In the genomic region with DNA sequence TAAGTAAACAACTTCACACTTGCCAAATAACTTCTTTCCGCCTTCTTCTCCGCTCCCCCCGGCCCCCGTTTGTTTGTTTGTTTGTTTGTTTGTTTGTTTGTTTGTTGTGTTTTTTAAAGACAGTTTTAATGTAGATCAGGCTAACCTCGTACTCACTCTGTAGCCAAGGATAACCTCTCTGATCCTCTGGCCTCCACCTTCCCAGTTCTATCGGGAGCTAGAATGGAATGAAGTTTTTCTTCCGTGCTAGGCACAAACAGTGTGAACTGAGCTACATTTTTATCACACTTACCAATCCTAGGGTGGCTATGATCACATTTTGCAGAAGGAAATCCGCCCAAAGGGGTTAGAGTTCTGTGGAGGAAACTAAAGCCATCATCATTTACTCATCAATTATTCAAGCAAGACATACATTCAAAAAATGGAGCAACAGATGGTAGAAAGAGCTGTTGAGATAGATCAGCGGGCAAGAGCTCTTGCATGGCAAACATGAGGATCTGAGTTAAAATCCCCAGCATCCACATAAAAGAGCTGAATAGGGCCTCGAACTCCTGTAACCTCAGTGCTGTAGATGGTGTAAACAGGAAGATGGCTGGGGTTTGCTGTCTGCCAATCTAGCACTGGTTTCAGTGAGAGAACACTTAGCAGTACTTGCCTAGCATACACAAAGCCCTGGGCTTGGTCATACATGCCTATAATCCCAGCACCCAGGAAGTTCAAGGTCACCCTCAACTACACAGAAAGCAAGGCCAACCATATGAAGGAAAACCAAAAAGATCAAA, we compare ENCODE assay signal across 9 mouse cellular contexts. TPM values are rescaled to one million over a fixed set of nuclear protein-coding genes. Genes with fewer than 3 reads are reported as not detected.
A peak's percentile ranks its signal among the peaks of the same experiment; 100 is the strongest.
DNase-seq lines count a peak whose midpoint lies in the region; ATAC-seq and TF ChIP-seq lines count a peak whose summit lies in the region.
"Had no signal": no experiment of that assay in that cellular context is flagged by ENCODE, and none has a peak within 500 bp of the region (broad histone marks: within the 10 kb centered on the region; RNA-seq: fewer than 3 reads in every experiment).

No protein-coding gene starts in this region.

- H3K4me3 ChIP-seq in ES-Bruce4 (ENCODE audit: low read depth, low read length) = peak overlapping the region; percentile 36; the same call in 1 of the 2 replicates
- H3K4me3 ChIP-seq in forebrain, embryonic 15.5 days = peak overlapping the region; percentile 51
- H3K4me3 ChIP-seq in liver, embryonic 15.5 days (replicated peaks) = peak overlapping the region; percentile 94

- no peaks in the 10 kb centered on the region for H3K4me1 ChIP-seq in ES-Bruce4 (ENCODE audit: control insufficient read depth, insufficient read depth, low read length)
- H3K4me1 ChIP-seq in forebrain, embryonic 15.5 days = peaks cover 7% of the 10 kb centered on the region; the same call in 1 of the 2 replicates
- H3K4me1 ChIP-seq in liver, embryonic 15.5 days (replicated peaks) = peaks cover 45% of the 10 kb centered on the region

- ATAC-seq in forebrain, embryonic 15.5 days (replicated peaks) = peak; percentile 29
- no peak for ATAC-seq in liver, embryonic 15.5 days (ENCODE audit: insufficient read depth)

- TF ChIP-seq POLR2A in ES-Bruce4 (IDR thresholded peaks at IDR 0.05; ENCODE audit: insufficient read depth, low read length) = no peak

- 47% methylated on average over 10 of the region's 10 CpGs for WGBS in forebrain, embryonic 15.5 days
- WGBS in liver, embryonic 15.5 days (ENCODE audit: insufficient replicate concordance) = 37% methylated on average over 10 of the region's 10 CpGs

- no peak overlapping the region for H3K27ac ChIP-seq in ES-Bruce4 (ENCODE audit: insufficient read depth, low read length)
- 0 out of 2 replicates have a peak overlapping the region, but pooled peaks have one; percentile 0 for H3K27ac ChIP-seq in forebrain, embryonic 15.5 days (replicated peaks)
- H3K27ac ChIP-seq in liver, embryonic 15.5 days (replicated peaks) = peak overlapping the region; percentile 71

- no peak for TF ChIP-seq EP300 in ES-Bruce4 (IDR thresholded peaks at IDR 0.05; ENCODE audit: insufficient read depth, low read depth, low read length)

- H3K9ac ChIP-seq in ES-Bruce4 (ENCODE audit: low read depth, poor library complexity, severe bottlenecking) = no peak overlapping the region
- peak overlapping the region; percentile 44; the same call in 1 of the 2 replicates for H3K9ac ChIP-seq in forebrain, embryonic 15.5 days (replicated peaks)
- H3K9ac ChIP-seq in liver, embryonic 15.5 days = 0 out of 2 replicates have a peak overlapping the region, but pooled peaks have one; percentile 11

- DNase-seq in heart, adult 11 months = peak; percentile 84
- DNase-seq in heart, postnatal 14 days = no peak
- DNase-seq in natural killer cell, adult 2 months (ENCODE audit: low spot score in 2 of 2) = no peak
- DNase-seq in embryo, embryonic 9.5 days (ENCODE audit: extremely low spot score) = no peak
- no peak for DNase-seq in T-cell, adult 2 months (ENCODE audit: low spot score)

- H3K36me3 ChIP-seq in ES-Bruce4 (ENCODE audit: control insufficient read depth, insufficient read depth, low read length, poor library complexity, severe bottlenecking) = no peaks in the 10 kb centered on the region
- no peaks in the 10 kb centered on the region for H3K36me3 ChIP-seq in forebrain, embryonic 15.5 days
- H3K36me3 ChIP-seq in liver, embryonic 15.5 days (replicated peaks) = peaks cover 25% of the 10 kb centered on the region

- no peaks in the 10 kb centered on the region for H3K27me3 ChIP-seq in ES-Bruce4 (ENCODE audit: control insufficient read depth, insufficient read depth, low read length, poor library complexity, severe bottlenecking)
- no peaks in the 10 kb centered on the region for H3K27me3 ChIP-seq in forebrain, embryonic 15.5 days
- no peaks in the 10 kb centered on the region for H3K27me3 ChIP-seq in liver, embryonic 15.5 days
- H3K27me3 ChIP-seq: CH12.LX had no signal

- intact Hi-C loops in heart, postnatal 14 days (cut with DNase I) = no loop called here

- no peak for TF ChIP-seq CTCF in ES-Bruce4 (IDR thresholded peaks at IDR 0.05; ENCODE audit: low read depth, low read length)

- peak overlapping the region; percentile 64 for H3K4me2 ChIP-seq in forebrain, embryonic 15.5 days (replicated peaks)
- H3K4me2 ChIP-seq in liver, embryonic 15.5 days = peak overlapping the region; percentile 47

- H3K9me3 ChIP-seq in ES-Bruce4 (replicated peaks; ENCODE audit: control insufficient read depth, insufficient read depth, low read length, poor library complexity, severe bottlenecking) = no peaks in the 10 kb centered on the region
- no peaks in the 10 kb centered on the region for H3K9me3 ChIP-seq in forebrain, embryonic 15.5 days
- H3K9me3 ChIP-seq in liver, embryonic 15.5 days (replicated peaks) = no peaks in the 10 kb centered on the region

RNA-seq across cellular contexts. Expression of a gene that starts 0.7 kb away (rescaled TPM):
- 100 to 1,000 TPM; 160 to 167 TPM for total RNA-seq in heart, postnatal 14 days (2021)
- polyA plus RNA-seq in ES-Bruce4 (2011; ENCODE audit: insufficient read depth, insufficient read length, low read depth, missing spikeins) = 17.1 and 19.1 TPM in 2 replicates
- 71.8 and 72.8 TPM in 2 replicates for polyA plus RNA-seq in forebrain, embryonic 15.5 days (2015; fragmentation: Nextera tagmentation; extraction: Ambion mirVana)
- polyA plus RNA-seq in liver, embryonic 15.5 days (2015; fragmentation: Nextera tagmentation; extraction: Ambion mirVana) = 274 and 311 TPM in 2 replicates

RNA-seq across cellular contexts. Expression of a gene that starts 32.5 kb away (rescaled TPM):
- 100 to 1,000 TPM; 101 to 111 TPM for total RNA-seq in heart, postnatal 14 days (2021)
- polyA plus RNA-seq in ES-Bruce4 (2011; ENCODE audit: insufficient read depth, insufficient read length, low read depth, missing spikeins) = 607 and 610 TPM in 2 replicates
- 246 and 265 TPM in 2 replicates for polyA plus RNA-seq in forebrain, embryonic 15.5 days (2015; fragmentation: Nextera tagmentation; extraction: Ambion mirVana)
- 117 and 122 TPM in 2 replicates for polyA plus RNA-seq in liver, embryonic 15.5 days (2015; fragmentation: Nextera tagmentation; extraction: Ambion mirVana)

RNA-seq across cellular contexts. Expression of a gene that starts 41.2 kb away (rescaled TPM):
- 100 to 1,000 TPM; 271 to 275 TPM for total RNA-seq in heart, postnatal 14 days (2021)
- polyA plus RNA-seq in ES-Bruce4 (2011; ENCODE audit: insufficient read depth, insufficient read length, low read depth, missing spikeins) = 57.9 and 73.6 TPM in 2 replicates
- polyA plus RNA-seq in forebrain, embryonic 15.5 days (2015; fragmentation: Nextera tagmentation; extraction: Ambion mirVana) = 452 and 485 TPM in 2 replicates
- polyA plus RNA-seq in liver, embryonic 15.5 days (2015; fragmentation: Nextera tagmentation; extraction: Ambion mirVana) = 111 and 116 TPM in 2 replicates

Comparison
In these comparisons a context has a peak if more than half of its experiments do, and no peak if none do; other contexts are left out.
1. H3K4me3 ChIP-seq: peak in every context shown above with its lines; median percentile 94 in liver, embryonic 15.5 days; 51 in forebrain, embryonic 15.5 days; 36 in ES-Bruce4.